Mouse (Mus musculus) forebrain, embryonic 16.5 days (tissue): ENCODE measurements around the gene Anks1b. TPM values are rescaled to one million over a fixed set of nuclear protein-coding genes. Genes with fewer than 3 reads are reported as not detected.

ENCODE experiments used
- ATAC-seq: fragments of 200-750 bp; cut with Nextera tagmentation; 2 replicates; pipeline ENCODE4 v1.8.0; 2017; ENCODE audit warnings: mild to moderate bottlenecking, moderate library complexity
- H3K27ac ChIP-seq: fragments of 300-500 bp; sonication (generic); 2 replicates; pipeline ENCODE4 v1.5.1; 2014; ENCODE audit warnings: low read length, control low read depth
- H3K27me3 ChIP-seq: fragments of 300-500 bp; sonication (generic); replicated peaks from 2 replicates; pipeline ENCODE4 v1.6.1; 2014; ENCODE audit warnings: low read length; ENCODE audit not compliant: control insufficient read depth, insufficient read depth
- H3K36me3 ChIP-seq: fragments of 300-500 bp; sonication (generic); 2 replicates; pipeline ENCODE4 v1.6.1; 2014; ENCODE audit not compliant: control insufficient read depth, insufficient read depth
- H3K4me1 ChIP-seq: fragments of 300-500 bp; sonication (generic); replicated peaks from 2 replicates; pipeline ENCODE4 v1.6.1; 2014; ENCODE audit warnings: low read length; ENCODE audit not compliant: control insufficient read depth, insufficient read depth
- H3K4me2 ChIP-seq: fragments of 300-500 bp; sonication (generic); 2 replicates; pipeline ENCODE4 v1.6.1; 2014; ENCODE audit warnings: mild to moderate bottlenecking, low read length, control low read depth
- H3K4me3 ChIP-seq: fragments of 300-500 bp; sonication (generic); replicated peaks from 2 replicates; pipeline ENCODE4 v1.5.1; 2014; ENCODE audit warnings: mild to moderate bottlenecking, low read length, control low read depth
- H3K9ac ChIP-seq: fragments of 300-500 bp; sonication (generic); replicated peaks from 2 replicates; pipeline ENCODE4 v1.6.1; 2014; ENCODE audit warnings: low read depth, low read length, control low read depth
- H3K9me3 ChIP-seq: fragments of 300-500 bp; sonication (generic); 2 replicates; pipeline ENCODE4 v1.6.1; 2016; ENCODE audit warnings: low read length; ENCODE audit not compliant: control insufficient read depth
- WGBS: fragments of 180-500 bp; shearing (Covaris S2); extraction: QIAGEN DNeasy Blood & Tissue Kit; methylation state at CpG from one replicate; pipeline ENCODE4 v1.1.7; 2014; 5-methylcytosine and 5-hydroxymethylcytosine counted together
- polyA plus RNA-seq: library from polyadenylated mRNA; unstranded; fragments of >200 nt; fragmentation: Nextera tagmentation; extraction: Ambion mirVana; gene quantifications from 2 replicates; pipeline ENCODE4 v1.2.1, GENCODE M21; 2015

Gene Anks1b
- polyA plus RNA-seq, 1 experiment from 2014 or later, result 84.4 TPM

DNA sequence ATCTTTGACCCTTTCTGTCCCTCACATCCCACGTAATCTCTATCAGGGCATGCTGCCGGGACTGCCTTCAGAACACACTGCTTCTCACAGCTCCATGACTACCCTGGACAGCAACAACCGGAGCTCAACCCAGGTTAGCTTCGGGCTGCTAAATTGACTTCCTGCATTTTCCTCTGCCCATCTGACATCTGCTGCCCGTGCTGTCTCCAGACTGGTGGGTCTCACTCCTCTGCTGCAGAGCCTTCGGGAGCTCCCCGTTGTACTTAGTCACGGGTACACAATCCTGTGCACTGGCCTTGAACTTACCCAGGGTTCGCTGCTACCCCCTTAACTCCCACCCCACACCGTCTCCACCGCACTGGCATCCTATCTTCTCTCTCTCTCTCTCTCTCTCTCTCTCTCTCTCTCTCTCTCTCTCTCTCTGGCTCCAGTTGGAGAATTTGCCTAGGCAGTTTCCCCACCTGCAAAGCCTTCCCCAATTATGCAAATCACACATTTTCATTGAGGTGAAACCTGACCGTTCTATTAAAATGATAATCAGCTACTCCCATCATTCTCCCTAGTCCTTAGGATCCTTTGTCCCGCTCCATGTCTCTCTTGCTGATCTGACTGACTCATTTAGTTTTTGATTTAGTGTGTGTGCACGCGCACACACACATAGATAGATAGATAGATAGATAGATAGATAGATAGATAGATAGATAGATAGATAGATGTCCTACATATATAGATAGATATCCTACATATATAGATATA is 898.3 kb downstream of the Anks1b start:
- no peak overlapping the region for H3K9ac ChIP-seq
- no peak overlapping the region for H3K27ac ChIP-seq
- WGBS, result 6% methylated on average over 15 of the region's 15 CpGs
- H3K4me1 ChIP-seq, result peaks cover 15% of the 10 kb centered on the region
- peak overlapping the region; percentile 33 for H3K4me2 ChIP-seq
- no peaks in the 10 kb centered on the region for H3K27me3 ChIP-seq
- H3K4me3 ChIP-seq, result no peak overlapping the region
- no peaks in the 10 kb centered on the region for H3K9me3 ChIP-seq
- peak; percentile 43; the same call in 1 of the 2 replicates for ATAC-seq
- no peaks in the 10 kb centered on the region for H3K36me3 ChIP-seq

DNA sequence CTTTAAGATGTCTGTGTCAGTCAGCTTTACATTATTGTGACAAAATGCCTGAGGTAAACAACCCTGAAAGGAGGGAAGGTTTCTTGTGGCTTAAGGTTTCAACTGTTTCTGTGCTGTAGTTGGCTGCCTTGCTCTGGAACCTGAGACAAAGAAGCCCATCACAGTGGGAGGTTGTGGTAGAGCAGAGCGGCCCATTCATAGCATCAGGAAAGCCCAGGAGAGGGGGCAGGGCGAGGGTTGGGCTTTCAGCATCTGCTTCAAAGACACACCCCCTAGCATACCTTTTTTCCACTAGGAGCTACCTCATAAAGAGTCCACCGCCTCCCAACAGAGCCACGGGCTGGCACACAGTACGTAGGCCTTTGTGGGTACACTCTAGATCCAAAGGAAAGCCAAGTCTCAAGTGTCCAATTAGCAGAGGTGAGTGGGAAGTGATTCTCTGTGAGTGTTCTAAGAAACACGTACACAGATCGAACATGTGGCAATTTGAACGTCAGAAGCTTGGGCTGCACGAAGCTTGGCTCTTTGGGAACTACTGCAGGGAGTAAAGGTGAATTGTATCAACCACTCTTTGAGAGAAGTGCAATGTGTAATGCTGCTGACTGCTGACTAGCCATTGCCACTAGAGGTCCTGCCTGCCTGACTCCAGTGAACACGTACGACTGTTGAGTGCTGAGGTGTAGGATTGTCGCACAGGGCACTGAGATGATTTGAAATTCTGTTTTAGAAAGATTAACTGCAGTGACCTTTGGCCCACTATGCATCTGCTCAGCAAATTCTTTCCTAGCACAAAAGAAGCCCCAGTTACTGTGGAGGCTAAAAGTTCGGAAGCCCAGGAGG is 906.5 kb downstream of the Anks1b start:
- Histone ChIP-seq H3K9me3 (no peaks in the 10 kb centered on the region), H3K36me3 (no peaks in the 10 kb centered on the region), H3K27ac (no peak overlapping the region), H3K9ac (no peak overlapping the region), H3K4me1 (no peaks in the 10 kb centered on the region), H3K27me3 (no peaks in the 10 kb centered on the region), H3K4me3 (no peak overlapping the region), H3K4me2 (no peak overlapping the region)
- no peak for ATAC-seq
- 44% methylated on average over 13 of the region's 13 CpGs for WGBS

DNA sequence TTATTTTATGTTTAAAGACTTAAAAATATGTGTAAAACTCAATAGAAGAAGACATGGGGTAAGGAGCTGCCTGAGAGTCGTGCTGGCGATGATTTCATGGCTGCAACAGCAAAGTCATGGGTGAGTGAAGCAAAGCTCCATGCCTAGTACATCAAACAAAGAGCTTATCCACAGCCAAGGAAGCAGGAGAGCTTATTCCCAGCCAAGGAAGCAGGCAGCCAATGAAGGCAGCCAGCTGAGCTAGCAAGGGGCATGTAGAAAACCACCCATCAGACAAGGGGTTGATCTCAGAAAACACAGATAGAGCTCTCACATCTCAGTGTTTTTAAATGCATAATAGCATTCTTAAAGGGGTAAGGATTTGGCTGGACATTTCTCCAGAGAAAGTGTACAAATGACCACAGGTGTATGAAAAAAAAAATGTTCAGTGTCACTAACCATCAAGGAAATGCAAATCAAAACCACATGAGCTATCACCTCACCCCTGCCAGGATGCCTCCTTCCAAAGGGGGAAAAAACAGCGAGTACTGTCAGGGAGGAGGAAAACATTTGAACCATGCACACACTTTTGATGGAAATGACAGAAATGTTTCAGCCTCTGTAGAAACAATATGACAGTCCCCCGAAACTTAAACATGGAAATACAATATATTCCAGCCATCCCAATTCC is 911.8 kb downstream of the Anks1b start:
- H3K27ac ChIP-seq, result no peak overlapping the region
- no peaks in the 10 kb centered on the region for H3K9me3 ChIP-seq
- no peak for ATAC-seq

DNA sequence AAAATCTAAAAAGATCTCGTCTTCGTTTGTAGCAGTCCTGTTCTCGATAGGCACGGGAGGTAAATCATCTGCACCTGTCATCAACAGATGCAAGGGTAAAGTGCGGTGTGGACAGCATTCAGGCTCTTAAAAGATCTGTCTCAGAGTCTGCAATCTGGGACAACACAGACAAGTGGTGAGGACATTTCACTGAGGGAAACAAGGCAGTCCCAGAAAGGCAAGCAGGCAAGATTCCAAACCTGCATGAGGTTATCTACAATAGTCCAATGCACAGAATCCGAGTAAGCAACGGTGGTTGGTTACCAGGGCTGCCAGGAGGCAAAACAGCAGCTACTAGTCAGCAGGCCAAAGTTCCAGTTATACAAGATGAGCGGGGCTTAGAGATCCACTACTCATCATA is 912.4 kb downstream of the Anks1b start:
- Histone ChIP-seq H3K9ac (no peak overlapping the region), H3K27ac (no peak overlapping the region), H3K36me3 (no peaks in the 10 kb centered on the region), H3K27me3 (no peaks in the 10 kb centered on the region), H3K4me2 (no peak overlapping the region), H3K4me3 (no peak overlapping the region), H3K4me1 (0 out of 2 replicates have a peak, but pooled peaks cover 2% of the 10 kb centered on the region), H3K9me3 (no peaks in the 10 kb centered on the region)
- WGBS, result 86% methylated on average over 8 of the region's 8 CpGs
- ATAC-seq, result no peak

More for the DNA sequence above, 911.8 kb downstream of the Anks1b start:
- H3K9ac ChIP-seq, result no peak overlapping the region
- no peaks in the 10 kb centered on the region for H3K27me3 ChIP-seq
- WGBS, result 64% methylated on average over 4 of the region's 4 CpGs
- H3K4me1 ChIP-seq, result 0 out of 2 replicates have a peak, but pooled peaks cover 2% of the 10 kb centered on the region
- H3K4me2 ChIP-seq, result no peak overlapping the region
- no peaks in the 10 kb centered on the region for H3K36me3 ChIP-seq
- no peak overlapping the region for H3K4me3 ChIP-seq

DNA sequence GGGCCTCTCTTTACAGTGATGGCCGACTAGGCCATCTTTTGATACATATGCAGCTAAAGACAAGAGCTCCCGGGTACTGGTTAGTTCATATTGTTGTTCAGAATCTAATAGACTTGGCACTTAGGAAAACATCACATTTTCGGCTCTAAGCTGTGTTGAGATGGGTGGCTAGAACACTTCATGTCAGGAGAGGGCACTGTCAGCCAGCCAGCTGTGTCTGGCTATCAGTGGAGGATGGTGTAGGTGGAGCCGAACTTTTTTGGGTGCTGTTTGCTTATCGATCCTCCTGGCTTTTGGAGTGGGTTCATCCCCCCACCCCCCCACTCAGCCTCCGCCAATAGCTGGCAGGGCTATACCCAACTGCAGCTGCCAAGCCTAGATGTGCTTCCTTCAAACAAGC is 929.8 kb downstream of the Anks1b start:
- Histone ChIP-seq H3K27ac (no peak overlapping the region), H3K4me2 (no peak overlapping the region), H3K27me3 (no peaks in the 10 kb centered on the region), H3K4me3 (no peak overlapping the region), H3K36me3 (no peaks in the 10 kb centered on the region), H3K9me3 (no peaks in the 10 kb centered on the region), H3K9ac (no peak overlapping the region), H3K4me1 (no peaks in the 10 kb centered on the region; the same call in 1 of the 2 replicates)
- WGBS, result 44% methylated on average over 6 of the region's 6 CpGs
- ATAC-seq, result peak; percentile 36; the same call in 1 of the 2 replicates

DNA sequence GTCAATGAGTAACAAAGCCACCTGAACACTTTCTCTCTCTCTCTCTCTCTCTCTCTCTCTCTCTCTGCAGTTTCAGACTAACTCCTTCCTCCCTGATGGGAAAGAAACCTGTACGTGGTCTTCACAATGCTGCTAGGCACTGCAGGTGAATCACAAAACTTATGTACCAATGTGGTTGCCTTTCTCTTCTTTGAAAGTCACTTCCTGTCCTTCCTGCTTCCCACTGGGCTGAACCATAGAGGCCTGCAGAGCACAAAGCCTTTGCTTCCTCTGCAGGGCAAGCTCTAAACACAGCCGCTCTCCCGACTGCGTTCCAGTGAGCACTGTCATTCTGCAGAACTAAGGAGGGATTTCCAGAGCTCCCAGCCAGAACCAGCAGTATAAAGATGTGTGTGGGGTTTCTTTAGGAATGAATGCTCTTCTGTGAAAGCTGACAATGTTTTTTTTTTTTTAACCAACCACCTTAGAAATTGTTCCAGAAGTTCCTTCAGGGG is 931.3 kb downstream of the Anks1b start:
- no peaks in the 10 kb centered on the region for H3K36me3 ChIP-seq
- no peak overlapping the region for H3K4me3 ChIP-seq
- no peak overlapping the region for H3K9ac ChIP-seq
- no peak for ATAC-seq
- 15% methylated on average over 4 of the region's 4 CpGs for WGBS
- no peak overlapping the region for H3K27ac ChIP-seq
- H3K27me3 ChIP-seq, result no peaks in the 10 kb centered on the region
- no peaks in the 10 kb centered on the region; the same call in 1 of the 2 replicates for H3K4me1 ChIP-seq
- H3K9me3 ChIP-seq, result no peaks in the 10 kb centered on the region
- H3K4me2 ChIP-seq, result no peak overlapping the region

DNA sequence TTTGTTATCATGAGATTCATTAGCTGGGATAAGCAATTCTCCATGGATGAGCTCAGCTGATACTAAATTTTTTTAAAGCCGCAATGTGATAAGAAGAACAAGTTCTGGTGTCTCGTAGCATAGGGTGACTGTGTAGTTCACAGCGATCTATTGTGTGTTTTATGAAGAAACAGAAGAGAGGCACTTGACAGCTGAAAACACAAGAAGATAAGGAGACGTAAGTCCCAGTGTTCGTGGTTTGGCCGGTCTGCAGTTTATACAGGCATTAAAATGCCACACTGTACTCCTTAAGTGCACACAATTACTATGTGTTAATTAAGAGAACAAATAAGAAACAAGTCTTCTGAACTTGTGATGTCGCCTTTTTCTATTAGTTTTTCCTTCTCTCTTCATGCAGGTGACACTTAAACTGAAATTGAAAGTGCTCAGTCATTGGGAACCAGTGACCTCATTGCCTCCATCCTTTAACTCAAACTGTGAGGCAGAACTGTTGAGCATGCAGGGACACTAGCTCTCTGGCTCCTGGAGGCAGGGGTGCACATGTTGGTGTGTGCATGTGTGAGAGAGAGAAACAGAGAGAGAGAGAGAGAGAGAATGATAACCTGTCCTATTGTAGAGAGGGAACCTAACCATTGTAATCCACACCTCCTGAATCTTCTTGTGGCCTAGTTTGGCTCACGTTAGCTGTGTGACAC is 935.5 kb downstream of the Anks1b start:
- Histone ChIP-seq H3K4me3 (no peak overlapping the region), H3K36me3 (no peaks in the 10 kb centered on the region), H3K27me3 (no peaks in the 10 kb centered on the region), H3K9ac (no peak overlapping the region), H3K9me3 (no peaks in the 10 kb centered on the region), H3K27ac (no peak overlapping the region), H3K4me1 (peaks cover 6% of the 10 kb centered on the region), H3K4me2 (no peak overlapping the region)
- ATAC-seq, result no peak
- 73% methylated on average over 8 of the region's 8 CpGs for WGBS

DNA sequence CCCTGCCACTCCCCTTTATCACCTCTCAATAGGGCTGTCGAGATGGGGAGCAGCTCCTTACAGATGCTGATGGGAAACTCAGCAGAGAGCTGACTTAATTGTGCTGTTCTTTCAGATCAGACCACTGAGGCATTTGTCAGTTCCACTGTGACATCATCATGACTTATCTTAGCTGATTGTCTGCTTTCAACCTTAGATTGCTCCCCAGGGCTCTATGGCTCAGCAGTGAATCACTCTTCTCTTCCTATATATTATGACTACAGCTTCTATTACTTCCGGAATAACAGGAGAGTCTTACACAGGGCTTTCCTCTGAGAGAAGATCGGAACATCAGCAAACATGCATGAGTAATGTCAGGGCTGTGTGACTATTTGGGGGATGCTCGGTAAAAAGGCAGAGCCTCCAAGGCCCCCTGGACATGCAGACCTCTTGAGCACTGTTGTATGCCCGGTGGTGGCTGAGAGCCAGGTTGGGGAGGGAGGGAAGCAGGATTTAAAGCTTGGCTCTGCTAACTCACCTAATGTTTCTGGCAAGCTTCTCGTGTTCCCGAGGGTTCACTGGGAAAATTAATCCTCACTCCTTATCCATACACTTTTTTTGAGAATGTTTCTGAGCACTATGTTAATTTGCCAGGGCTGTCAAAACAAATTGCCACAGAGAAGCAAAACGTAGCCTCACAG is 936.7 kb downstream of the Anks1b start:
- Histone ChIP-seq H3K9me3 (no peaks in the 10 kb centered on the region), H3K27ac (no peak overlapping the region), H3K4me1 (peaks cover 17% of the 10 kb centered on the region), H3K36me3 (no peaks in the 10 kb centered on the region), H3K4me2 (no peak overlapping the region), H3K9ac (no peak overlapping the region), H3K4me3 (no peak overlapping the region), H3K27me3 (no peaks in the 10 kb centered on the region)
- WGBS, result 17% methylated on average over 8 of the region's 8 CpGs
- ATAC-seq, result peak; percentile 63
